Mouse (Mus musculus): ENCODE measurements around the gene Rhbdf1.

The Rhbdf1 gene

GRCm38 (mm10) chr11:32238093-32238860, 16.2 kb upstream of the Rhbdf1 start:
- peak; percentile 54 for DNase-seq (ENCODE audit: low read depth, low spot score)

GRCm38 (mm10) chr11:32237411-32237795, 15.3 kb upstream of the Rhbdf1 start:
- no peak for DNase-seq (ENCODE audit: low read depth, low spot score)

GRCm38 (mm10) chr11:32236712-32237410, 14.8 kb upstream of the Rhbdf1 start:
- peak; percentile 50 for DNase-seq (ENCODE audit: low read depth, low spot score)

- no peak for DNase-seq (ENCODE audit: low read depth, low spot score)
Measured at GRCm38 (mm10) chr11:32236132-32236531, 14.0 kb upstream of the Rhbdf1 start.

- DNase-seq (ENCODE audit: low read depth, low spot score), result no peak
Measured at GRCm38 (mm10) chr11:32235646-32236045, 13.5 kb upstream of the Rhbdf1 start.

GRCm38 (mm10) chr11:32234816-32235485, 12.9 kb upstream of the Rhbdf1 start:
- DNase-seq (ENCODE audit: low read depth, low spot score), result no peak

GRCm38 (mm10) chr11:32233895-32234294, 11.8 kb upstream of the Rhbdf1 start:
- DNase-seq (ENCODE audit: low read depth, low spot score), result no peak

- no peak for DNase-seq (ENCODE audit: low read depth, low spot score)
Measured at GRCm38 (mm10) chr11:32232848-32233247, 10.7 kb upstream of the Rhbdf1 start.

- no peak for DNase-seq (ENCODE audit: low read depth, low spot score)
Measured at GRCm38 (mm10) chr11:32231125-32231524, 9.0 kb upstream of the Rhbdf1 start.

GRCm38 (mm10) chr11:32230220-32230619, 8.1 kb upstream of the Rhbdf1 start:
- no peak for DNase-seq (ENCODE audit: low read depth, low spot score)

- DNase-seq (ENCODE audit: low read depth, low spot score), result no peak
Measured at GRCm38 (mm10) chr11:32228292-32228845, 6.3 kb upstream of the Rhbdf1 start.

- DNase-seq (ENCODE audit: low read depth, low spot score), result no peak
Measured at GRCm38 (mm10) chr11:32227555-32227954, 5.5 kb upstream of the Rhbdf1 start.

GRCm38 (mm10) chr11:32227041-32227440, 4.9 kb upstream of the Rhbdf1 start:
- no peak for DNase-seq (ENCODE audit: low read depth, low spot score)

GRCm38 (mm10) chr11:32226124-32226871, 4.2 kb upstream of the Rhbdf1 start, which contains the start of gene Mpg:
Gene Mpg (plus strand): TSS chr11:32226505.
- DNase-seq (ENCODE audit: low read depth, low spot score), result peak; percentile 90

GRCm38 (mm10) chr11:32225222-32226104, 3.4 kb upstream of the Rhbdf1 start:
- DNase-seq (ENCODE audit: low read depth, low spot score), result no peak

- DNase-seq (ENCODE audit: low read depth, low spot score), result no peak
Measured at GRCm38 (mm10) chr11:32224468-32225139, 2.5 kb upstream of the Rhbdf1 start.

- peak; percentile 41 for DNase-seq (ENCODE audit: low read depth, low spot score)
Measured at GRCm38 (mm10) chr11:32223297-32223967, 1.3 kb upstream of the Rhbdf1 start.

GRCm38 (mm10) chr11:32222570-32223194, 582 bp upstream of the Rhbdf1 start:
- peak; percentile 61 for DNase-seq (ENCODE audit: low read depth, low spot score)
